Mouse (Mus musculus) midbrain, postnatal 0 days (tissue): ENCODE results near the gene Fam50b. TPM values are rescaled to one million over a fixed set of nuclear protein-coding genes. Genes with fewer than 3 reads are reported as not detected.

Experiments
- ATAC-seq: fragments of 200-750 bp; cut with Nextera tagmentation; 2 replicates; pipeline ENCODE4 v1.8.0; 2017; ENCODE audit warnings: moderate number of reproducible peaks, mild to moderate bottlenecking, moderate TSS enrichment, moderate library complexity; ENCODE audit not compliant: low FRiP score
- DNase-seq: peaks from one replicate; pipeline ENCODE4 v3.0.0-alpha.2; 2015; ENCODE audit warnings: low spot score
- H3K27ac ChIP-seq: fragments of 300-500 bp; sonication (generic); 2 replicates; pipeline ENCODE4 v1.5.1; 2014; ENCODE audit warnings: low read depth, mild to moderate bottlenecking, low read length, mixed read lengths
- H3K27me3 ChIP-seq: fragments of 300-500 bp; sonication (generic); 2 replicates; pipeline ENCODE4 v1.6.1; 2014; ENCODE audit warnings: low read length, control low read depth, mixed read lengths; ENCODE audit not compliant: insufficient read depth
- H3K36me3 ChIP-seq: fragments of 300-500 bp; sonication (generic); 2 replicates; pipeline ENCODE4 v1.6.1; 2014; ENCODE audit warnings: low read length, control low read depth, mixed read lengths; ENCODE audit not compliant: insufficient read depth
- H3K4me1 ChIP-seq: fragments of 300-500 bp; sonication (generic); 2 replicates; pipeline ENCODE4 v1.6.1; 2014; ENCODE audit warnings: mild to moderate bottlenecking, control low read depth, antibody characterized with exemption, low read length, mixed read lengths; ENCODE audit not compliant: insufficient read depth
- H3K4me2 ChIP-seq: fragments of 300-500 bp; sonication (generic); 2 replicates; pipeline ENCODE4 v1.6.1; 2014; ENCODE audit warnings: low read depth, mild to moderate bottlenecking, low read length, mixed read lengths; ENCODE audit not compliant: poor library complexity, severe bottlenecking
- H3K4me3 ChIP-seq: fragments of 300-500 bp; sonication (generic); 2 replicates; pipeline ENCODE4 v1.5.1; 2014; ENCODE audit warnings: low read depth, mild to moderate bottlenecking, low read length, moderate library complexity
- H3K9ac ChIP-seq: fragments of 300-500 bp; sonication (generic); replicated peaks from 2 replicates; pipeline ENCODE4 v1.6.1; 2014; ENCODE audit warnings: mild to moderate bottlenecking, low read length, moderate library complexity, mixed read lengths; ENCODE audit not compliant: poor library complexity, severe bottlenecking
- H3K9me3 ChIP-seq: fragments of 300-500 bp; sonication (generic); 2 replicates; pipeline ENCODE4 v1.6.1; 2016; ENCODE audit warnings: low read length, control low read depth
- CTCF ChIP-seq: IDR thresholded peaks from 2 replicates; pipeline ENCODE4 v1.5.1; 2016; ENCODE audit warnings: antibody characterized with exemption, mild to moderate bottlenecking
- WGBS: fragments of 180-500 bp; shearing (Covaris S2); extraction: QIAGEN DNeasy Blood & Tissue Kit; methylation state at CpG from one replicate; pipeline ENCODE4 v1.1.7; 2014; 5-methylcytosine and 5-hydroxymethylcytosine counted together
- polyA plus RNA-seq: library from polyadenylated mRNA; unstranded; fragments of >200 nt; fragmentation: Nextera tagmentation; extraction: Ambion mirVana; gene quantifications from 2 replicates; pipeline ENCODE4 v1.2.1, GENCODE M21; 2015
- total RNA-seq: library from RNA; depleted of rRNA; stranded (reverse); fragments of >200 nt; gene quantifications from 2 replicates; pipeline ENCODE4 v1.2.3, GENCODE M21; 2014

Gene Fam50b
- total and polyA plus RNA-seq, 2 experiments from 2014 or later, result 0.66 TPM; not detected in 1

DNA sequence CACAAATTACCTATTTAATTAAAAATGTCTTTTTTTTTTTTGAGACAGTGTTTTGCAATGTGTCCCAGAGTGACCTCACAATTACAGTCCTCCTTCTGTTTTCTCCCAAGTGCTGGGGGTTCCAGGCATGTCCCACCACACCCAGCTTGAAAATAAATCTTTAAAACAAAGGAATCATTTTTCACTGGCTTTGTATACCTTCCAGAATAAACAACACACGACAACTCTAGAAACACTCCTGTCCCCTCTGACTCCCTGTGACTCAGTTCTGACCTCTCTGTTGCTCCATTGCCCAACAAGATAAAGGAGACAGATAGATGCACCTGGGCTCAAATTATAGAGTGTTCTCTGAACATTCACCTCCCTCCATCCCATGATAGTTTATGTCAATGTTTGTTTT, 21.8 kb upstream of the Fam50b start:
- no peak for TF ChIP-seq CTCF
- DNase-seq (no peak), ATAC-seq (no peak)
- H3K27ac ChIP-seq, result no peak overlapping the region
- WGBS, result 77% methylated on average over 1 of the region's 1 CpGs
- no peaks in the 10 kb centered on the region for H3K36me3 ChIP-seq
- H3K9ac ChIP-seq, result no peak overlapping the region
- no peaks in the 10 kb centered on the region for H3K9me3 ChIP-seq
- H3K4me1 ChIP-seq, result no peaks in the 10 kb centered on the region
- no peak overlapping the region for H3K4me3 ChIP-seq
- H3K27me3 ChIP-seq, result no peaks in the 10 kb centered on the region
- no peak overlapping the region for H3K4me2 ChIP-seq

DNA sequence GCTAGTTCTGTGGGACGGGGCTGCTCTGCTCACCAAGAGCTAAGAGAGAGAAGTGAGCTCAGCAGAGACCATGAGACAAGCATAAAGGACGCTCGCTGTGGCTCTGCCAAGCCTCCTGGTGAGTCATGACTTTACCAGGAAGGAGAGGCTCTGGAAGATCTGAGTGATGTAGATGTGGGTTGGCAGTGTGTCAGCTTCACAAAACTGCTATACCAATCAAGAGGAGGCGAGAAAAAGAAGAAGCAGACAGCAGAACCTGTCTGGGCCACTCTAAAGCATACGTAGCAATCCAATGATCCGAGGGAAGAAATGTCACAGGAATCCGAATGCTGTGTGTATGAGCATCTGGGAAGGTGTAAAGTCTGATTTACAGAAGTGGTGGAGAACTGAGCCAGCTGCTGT, 19.2 kb upstream of the Fam50b start:
- 29% methylated on average over 7 of the region's 7 CpGs for WGBS
- ATAC-seq, result 0 out of 2 replicates have a peak, but pooled peaks have one; percentile 16
- Histone ChIP-seq H3K27ac (no peak overlapping the region), H3K4me2 (no peak overlapping the region), H3K9ac (no peak overlapping the region), H3K9me3 (no peaks in the 10 kb centered on the region), H3K4me3 (no peak overlapping the region), H3K36me3 (no peaks in the 10 kb centered on the region), H3K27me3 (no peaks in the 10 kb centered on the region), H3K4me1 (no peaks in the 10 kb centered on the region)
- no peak for DNase-seq
- TF ChIP-seq CTCF, result no peak

DNA sequence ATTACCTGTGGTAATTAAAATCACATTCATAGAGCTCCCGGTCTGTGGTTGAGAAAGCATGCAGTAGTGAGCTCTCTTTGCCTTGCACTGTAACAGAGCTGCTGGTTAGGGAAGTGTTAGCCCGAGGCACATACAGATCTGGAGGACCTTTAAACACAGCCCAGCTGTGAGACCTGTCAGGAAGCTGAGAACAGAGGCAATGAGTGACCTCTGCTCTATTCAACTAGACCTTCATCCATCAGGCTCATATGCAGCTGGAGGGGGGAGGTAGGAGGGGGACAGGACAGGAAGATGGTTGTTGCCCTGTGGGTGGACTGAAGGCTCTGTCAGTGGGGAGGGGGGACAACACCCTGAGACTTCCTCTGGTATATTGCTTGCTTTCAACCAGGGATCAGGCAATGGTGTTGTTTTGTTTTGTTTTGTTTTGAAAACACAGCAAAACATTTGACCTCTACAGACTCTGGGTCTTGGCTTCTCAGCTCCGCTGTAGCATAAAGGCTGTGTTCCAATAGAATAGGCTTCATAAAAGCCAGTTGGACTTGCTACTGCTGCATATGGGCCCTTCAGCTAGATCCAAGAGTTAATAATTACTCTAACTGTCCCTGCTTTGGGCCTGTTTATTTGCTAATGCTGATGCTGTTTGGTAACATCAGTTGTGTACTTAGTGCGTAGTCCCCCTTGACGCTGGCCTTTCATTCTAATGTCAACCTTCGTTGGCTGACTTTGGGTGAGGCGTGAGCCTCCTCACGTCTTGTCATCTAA, 9.6 kb upstream of the Fam50b start:
- Histone ChIP-seq H3K9ac (no peak overlapping the region), H3K27ac (no peak overlapping the region), H3K4me2 (no peak overlapping the region), H3K27me3 (no peaks in the 10 kb centered on the region), H3K9me3 (no peaks in the 10 kb centered on the region), H3K4me1 (0 out of 2 replicates have a peak, but pooled peaks cover 2% of the 10 kb centered on the region), H3K4me3 (no peak overlapping the region), H3K36me3 (no peaks in the 10 kb centered on the region)
- ATAC-seq, result no peak
- TF ChIP-seq CTCF, result no peak
- 79% methylated on average over 8 of the region's 8 CpGs for WGBS
- DNase-seq, result no peak

DNA sequence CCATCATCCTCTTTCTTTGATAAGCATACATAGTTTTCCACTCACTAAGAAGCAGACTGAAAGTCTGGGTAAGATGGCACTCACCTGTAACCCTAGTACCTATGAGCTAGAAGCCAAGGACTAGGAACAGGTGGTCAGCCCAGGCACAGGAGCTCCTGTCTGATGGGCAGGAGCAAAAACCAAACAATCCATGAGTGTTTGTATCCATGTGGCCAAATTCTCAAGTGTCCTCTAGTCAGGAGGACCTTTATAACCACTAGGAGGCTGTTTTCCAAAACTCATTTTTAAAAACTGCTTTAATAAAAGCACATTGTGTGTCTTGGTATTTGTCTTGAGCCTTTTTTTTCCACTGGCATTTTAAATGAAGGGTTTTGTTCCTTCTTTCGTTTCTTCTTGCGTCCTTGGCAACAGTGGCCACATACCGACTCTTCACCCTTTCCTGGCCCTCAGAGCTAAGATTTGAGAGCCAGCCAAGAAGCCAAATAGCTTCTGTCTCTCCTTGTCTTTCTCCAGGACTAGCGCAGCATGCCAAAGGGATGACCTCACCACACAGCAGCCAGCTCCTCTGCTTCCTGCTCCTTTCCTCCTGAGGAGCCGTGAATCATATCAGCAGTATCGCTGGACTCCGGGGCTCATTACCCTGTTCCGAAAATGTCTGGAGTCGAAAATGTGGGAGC, 8.7 kb upstream of the Fam50b start:
- Histone ChIP-seq H3K4me3 (no peak overlapping the region), H3K9ac (no peak overlapping the region), H3K4me2 (peak overlapping the region; percentile 12; the same call in 1 of the 2 replicates), H3K9me3 (no peaks in the 10 kb centered on the region), H3K27ac (no peak overlapping the region), H3K36me3 (no peaks in the 10 kb centered on the region), H3K4me1 (0 out of 2 replicates have a peak, but pooled peaks cover 2% of the 10 kb centered on the region), H3K27me3 (no peaks in the 10 kb centered on the region)
- WGBS, result 28% methylated on average over 9 of the region's 9 CpGs
- TF ChIP-seq CTCF, result no peak
- DNase-seq, result peak; percentile 76
- ATAC-seq, result peak; percentile 62

DNA sequence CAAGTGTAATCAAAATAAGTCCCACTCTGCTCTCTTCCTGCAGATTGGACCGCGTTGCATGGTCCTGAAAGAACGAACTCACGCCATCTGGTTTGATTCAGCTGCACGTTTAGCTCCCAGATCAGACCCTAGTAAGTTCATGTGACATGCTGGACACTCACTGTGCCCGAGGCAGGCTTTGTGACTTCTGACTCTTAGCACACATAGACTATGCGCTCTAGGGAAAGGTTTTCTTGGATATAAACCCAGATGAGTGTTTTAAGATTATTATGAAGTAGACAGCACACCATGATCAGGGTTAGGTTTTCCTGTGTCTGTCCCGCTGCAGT, 8.2 kb upstream of the Fam50b start:
- Histone ChIP-seq H3K9ac (no peak overlapping the region), H3K27ac (no peak overlapping the region), H3K27me3 (no peaks in the 10 kb centered on the region), H3K4me1 (0 out of 2 replicates have a peak, but pooled peaks cover 2% of the 10 kb centered on the region), H3K4me3 (no peak overlapping the region), H3K4me2 (peak overlapping the region; percentile 12; the same call in 1 of the 2 replicates), H3K36me3 (no peaks in the 10 kb centered on the region), H3K9me3 (no peaks in the 10 kb centered on the region)
- DNase-seq, result peak; percentile 32
- no peak for TF ChIP-seq CTCF
- ATAC-seq, result peak; percentile 62
- WGBS, result 57% methylated on average over 8 of the region's 8 CpGs

DNA sequence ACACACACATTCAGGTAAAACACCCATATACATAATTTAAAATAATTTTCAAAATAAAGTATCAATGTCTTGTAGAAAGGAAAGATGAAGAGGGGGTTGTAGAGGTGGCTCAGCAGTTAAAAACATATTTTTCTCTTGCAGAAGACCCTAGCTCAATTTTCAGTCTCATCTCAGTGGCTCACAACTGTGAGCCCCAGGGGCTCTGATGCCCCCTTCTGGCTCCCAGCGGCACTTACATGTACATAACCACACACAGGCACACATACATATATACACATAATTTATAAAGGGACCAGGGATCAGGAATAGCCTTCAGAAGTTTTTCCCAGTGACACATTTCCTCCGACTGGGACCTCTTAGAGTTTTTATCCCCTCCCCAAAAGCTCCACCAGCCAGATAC, 7.6 kb upstream of the Fam50b start:
- Histone ChIP-seq H3K4me2 (no peak overlapping the region), H3K27ac (no peak overlapping the region), H3K9ac (no peak overlapping the region), H3K36me3 (no peaks in the 10 kb centered on the region), H3K4me1 (0 out of 2 replicates have a peak, but pooled peaks cover 2% of the 10 kb centered on the region), H3K9me3 (no peaks in the 10 kb centered on the region), H3K27me3 (no peaks in the 10 kb centered on the region), H3K4me3 (no peak overlapping the region)
- ATAC-seq, result no peak
- 0 out of 2 replicates have a peak, but pooled peaks have one; percentile 5 for TF ChIP-seq CTCF
- DNase-seq, result no peak
- 91% methylated on average over 2 of the region's 2 CpGs for WGBS
